Mouse (Mus musculus) lung, postnatal 0 days (tissue): ENCODE results near the gene Gm20388.

Source experiments
- CTCF ChIP-seq: IDR thresholded peaks from 2 replicates; pipeline ENCODE4 v1.5.1; 2016; ENCODE audit warnings: antibody characterized with exemption, mild to moderate bottlenecking
- EP300 ChIP-seq: IDR thresholded peaks from 2 replicates; pipeline ENCODE4 v1.6.1; 2016; ENCODE audit warnings: antibody characterized with exemption, mild to moderate bottlenecking, control low read depth

DNA sequence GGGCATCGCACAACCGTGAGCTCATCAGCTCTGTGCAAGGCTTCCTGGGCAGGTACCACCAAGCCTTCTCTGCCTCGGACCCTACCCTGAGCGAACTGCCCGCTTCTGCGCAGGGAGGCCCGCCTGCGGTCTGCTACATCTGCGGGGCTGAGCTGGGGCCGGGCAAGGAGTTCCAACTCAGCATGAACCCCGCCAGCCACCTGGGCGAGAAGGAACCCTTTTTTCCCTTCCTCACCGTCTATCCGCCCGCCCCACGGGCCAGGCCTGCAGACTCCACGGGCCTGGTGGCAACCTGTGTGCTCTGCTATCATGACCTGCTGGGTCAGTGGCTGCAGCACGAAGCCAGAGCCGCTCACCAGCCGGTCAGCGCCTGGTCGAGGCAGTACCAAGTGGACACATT lies 319.4 kb downstream of the Gm20388 start:
- TF ChIP-seq CTCF (no peak), EP300 (no peak)
